Mouse (Mus musculus): ENCODE measurements around the gene Htatip2. TPM values are rescaled to one million over a fixed set of nuclear protein-coding genes. Genes with fewer than 3 reads are reported as not detected.

The Htatip2 gene
- total RNA-seq (2014; rRNA removed) (22.6 and 30.9 TPM in 2 replicates), polyA plus RNA-seq (2012; rRNA removed) (23.2 and 29.6 TPM in 2 replicates)

- Histone ChIP-seq H3K4me1 (ENCODE audit: control insufficient read depth, insufficient read depth, low read length) (peaks cover 25% of the 10 kb centered on the region), H3K36me3 (ENCODE audit: control insufficient read depth, insufficient read depth, low read length) (peaks cover 6% of the 10 kb centered on the region; the same call in 1 of the 2 replicates), H3K27me3 (ENCODE audit: control insufficient read depth, insufficient read depth, low read length) (no peaks in the 10 kb centered on the region), H3K4me3 (ENCODE audit: insufficient read depth, low read depth, low read length) (peak within 1 kb of the TSS; percentile 94), H3K79me2 (ENCODE audit: control insufficient read depth, insufficient read depth, low read length) (peaks cover 2% of the 10 kb centered on the region; the same call in 1 of the 2 replicates), H3K9ac (ENCODE audit: low read depth, low read length) (peak within 1 kb of the TSS; percentile 94), H3K27ac (replicated peaks; ENCODE audit: insufficient read depth, low read depth, low read length) (peak within 1 kb of the TSS; percentile 80)
- TF ChIP-seq POLR2A (IDR thresholded peaks at IDR 0.05; ENCODE audit: extremely low read depth, insufficient read depth, low read length) (peak; percentile 73), CTCF (IDR thresholded peaks at IDR 0.05; ENCODE audit: low read depth, low read length) (no peak)
- WGBS = 1% methylated on average over 41 of the region's 42 CpGs
- DNase-seq (ENCODE audit: extremely low read depth, low read depth, low spot score) = peak; percentile 86
Measured at GRCm38 (mm10) chr7:49758934-49759571, at the start of gene Htatip2. Htatip2 (plus strand) TSS chr7:49759115.

DNA sequence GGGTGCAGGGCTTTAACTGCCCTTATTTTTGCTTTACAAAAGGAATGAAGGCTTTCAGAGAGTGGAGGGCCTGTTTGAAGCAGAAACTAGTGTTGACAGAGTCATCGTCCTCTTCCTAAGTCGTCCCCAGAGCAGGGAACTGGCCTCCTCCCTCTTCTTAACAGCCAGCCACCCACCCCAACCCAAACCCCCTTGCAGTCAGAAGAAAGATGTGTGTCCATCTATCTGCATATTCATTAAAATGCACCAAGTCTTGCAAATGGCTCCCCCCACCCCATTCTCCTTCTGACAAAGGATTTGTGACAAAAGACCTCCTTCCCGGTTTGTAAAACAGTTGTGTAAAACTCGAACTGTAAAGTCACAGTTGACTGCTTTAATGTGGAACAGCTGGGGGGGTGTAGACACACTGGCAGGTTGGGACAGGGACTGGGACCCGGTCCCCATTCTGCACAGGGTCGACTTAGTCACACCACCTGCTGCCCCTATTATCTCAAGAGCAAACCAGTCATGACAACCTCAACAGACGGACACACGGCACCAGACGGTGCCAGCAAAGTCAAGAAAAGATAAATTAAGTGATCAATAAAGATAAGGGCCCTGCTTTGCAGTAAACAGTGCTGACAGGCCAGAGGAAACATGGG is 49.4 kb upstream of the Htatip2 start:
- no peak overlapping the region for H3K27ac ChIP-seq (replicated peaks; ENCODE audit: insufficient read depth, low read depth, low read length)
- WGBS = 43% methylated on average over 9 of the region's 9 CpGs
- H3K36me3 ChIP-seq (ENCODE audit: control insufficient read depth, insufficient read depth, low read length) = no peaks in the 10 kb centered on the region
- H3K9ac ChIP-seq (ENCODE audit: low read depth, low read length) = no peak overlapping the region
- H3K4me3 ChIP-seq (ENCODE audit: insufficient read depth, low read depth, low read length) = no peak overlapping the region
- DNase-seq (ENCODE audit: extremely low read depth, low read depth, low spot score) = no peak
- H3K4me1 ChIP-seq (ENCODE audit: control insufficient read depth, insufficient read depth, low read length) = no peaks in the 10 kb centered on the region
- TF ChIP-seq POLR2A (IDR thresholded peaks at IDR 0.05; ENCODE audit: extremely low read depth, insufficient read depth, low read length) = no peak
- no peak for TF ChIP-seq CTCF (IDR thresholded peaks at IDR 0.05; ENCODE audit: low read depth, low read length)
- no peaks in the 10 kb centered on the region for H3K79me2 ChIP-seq (ENCODE audit: control insufficient read depth, insufficient read depth, low read length)
- no peaks in the 10 kb centered on the region for H3K27me3 ChIP-seq (ENCODE audit: control insufficient read depth, insufficient read depth, low read length)

GRCm38 (mm10) chr7:49717942-49718733 is 40.8 kb upstream of the Htatip2 start:
- Histone ChIP-seq H3K27ac (replicated peaks; ENCODE audit: insufficient read depth, low read depth, low read length) (no peak overlapping the region), H3K79me2 (ENCODE audit: control insufficient read depth, insufficient read depth, low read length) (no peaks in the 10 kb centered on the region), H3K36me3 (ENCODE audit: control insufficient read depth, insufficient read depth, low read length) (no peaks in the 10 kb centered on the region), H3K27me3 (ENCODE audit: control insufficient read depth, insufficient read depth, low read length) (no peaks in the 10 kb centered on the region), H3K9ac (ENCODE audit: low read depth, low read length) (no peak overlapping the region), H3K4me1 (ENCODE audit: control insufficient read depth, insufficient read depth, low read length) (no peaks in the 10 kb centered on the region), H3K4me3 (ENCODE audit: insufficient read depth, low read depth, low read length) (no peak overlapping the region)
- no peak for TF ChIP-seq POLR2A (IDR thresholded peaks at IDR 0.05; ENCODE audit: extremely low read depth, insufficient read depth, low read length)
- TF ChIP-seq CTCF (IDR thresholded peaks at IDR 0.05; ENCODE audit: low read depth, low read length) = no peak
- 81% methylated on average over 15 of the region's 15 CpGs for WGBS
- no peak for DNase-seq (ENCODE audit: extremely low read depth, low read depth, low spot score)

GRCm38 (mm10) chr7:49734342-49734741 is 24.6 kb upstream of the Htatip2 start:
- Histone ChIP-seq H3K27ac (replicated peaks; ENCODE audit: insufficient read depth, low read depth, low read length) (no peak overlapping the region), H3K4me1 (ENCODE audit: control insufficient read depth, insufficient read depth, low read length) (peaks cover 8% of the 10 kb centered on the region; the same call in 1 of the 2 replicates), H3K36me3 (ENCODE audit: control insufficient read depth, insufficient read depth, low read length) (no peaks in the 10 kb centered on the region), H3K79me2 (ENCODE audit: control insufficient read depth, insufficient read depth, low read length) (no peaks in the 10 kb centered on the region), H3K4me3 (ENCODE audit: insufficient read depth, low read depth, low read length) (no peak overlapping the region), H3K9ac (ENCODE audit: low read depth, low read length) (no peak overlapping the region), H3K27me3 (ENCODE audit: control insufficient read depth, insufficient read depth, low read length) (no peaks in the 10 kb centered on the region)
- 21% methylated on average over 4 of the region's 4 CpGs for WGBS
- peak; percentile 71 for DNase-seq (ENCODE audit: extremely low read depth, low read depth, low spot score)
- TF ChIP-seq CTCF (IDR thresholded peaks at IDR 0.05; ENCODE audit: low read depth, low read length) (no peak), POLR2A (IDR thresholded peaks at IDR 0.05; ENCODE audit: extremely low read depth, insufficient read depth, low read length) (no peak)

- Histone ChIP-seq H3K36me3 (ENCODE audit: control insufficient read depth, insufficient read depth, low read length) (no peaks in the 10 kb centered on the region), H3K27me3 (ENCODE audit: control insufficient read depth, insufficient read depth, low read length) (no peaks in the 10 kb centered on the region), H3K27ac (replicated peaks; ENCODE audit: insufficient read depth, low read depth, low read length) (no peak overlapping the region), H3K4me3 (ENCODE audit: insufficient read depth, low read depth, low read length) (no peak overlapping the region), H3K79me2 (ENCODE audit: control insufficient read depth, insufficient read depth, low read length) (no peaks in the 10 kb centered on the region), H3K4me1 (ENCODE audit: control insufficient read depth, insufficient read depth, low read length) (peaks cover 4% of the 10 kb centered on the region; the same call in 1 of the 2 replicates), H3K9ac (ENCODE audit: low read depth, low read length) (no peak overlapping the region)
- no peak for DNase-seq (ENCODE audit: extremely low read depth, low read depth, low spot score)
- WGBS = 61% methylated on average over 8 of the region's 8 CpGs
- TF ChIP-seq CTCF (IDR thresholded peaks at IDR 0.05; ENCODE audit: low read depth, low read length) (no peak), POLR2A (IDR thresholded peaks at IDR 0.05; ENCODE audit: extremely low read depth, insufficient read depth, low read length) (no peak)
Measured at GRCm38 (mm10) chr7:49739448-49739847, 19.5 kb upstream of the Htatip2 start.
